Comparison of ENCODE assay signal across 9 mouse cellular contexts in genomic region chr4:150898716-150899365, GRCm38 (mm10). TPM values are rescaled to one million over a fixed set of nuclear protein-coding genes. Genes with fewer than 3 reads are reported as not detected.
DNase-seq lines count a peak whose midpoint lies in the region; ATAC-seq and TF ChIP-seq lines count a peak whose summit lies in the region.
"Had no signal": no experiment of that assay in that cellular context is flagged by ENCODE, and none has a peak within 500 bp of the region (broad histone marks: within the 10 kb centered on the region; RNA-seq: fewer than 3 reads in every experiment).

No protein-coding gene starts in this region.

- ATAC-seq in forebrain, embryonic 14.5 days, result peak; percentile 70
- no peak for ATAC-seq in forebrain, embryonic 13.5 days
- ATAC-seq in erythroid progenitor cell, adult 5-6 weeks (replicated peaks; ENCODE audit: low FRiP score, poor library complexity, severe bottlenecking), result peak; percentile 76
- peak; percentile 60; the same call in 1 of the 2 replicates for ATAC-seq in hindbrain, postnatal 0 days
- ATAC-seq in limb, embryonic 11.5 days (ENCODE audit: insufficient number of reproducible peaks, low FRiP score, low TSS enrichment, low read depth), result no peak

- peak; percentile 82 for DNase-seq in forebrain, embryonic 14.5 days (ENCODE audit: low spot score)
- DNase-seq in adrenal gland, postnatal 36 days, result peak; percentile 86 to 89
- peak; percentile 84 for DNase-seq in hindbrain, postnatal 0 days (ENCODE audit: low spot score)
- DNase-seq in limb, embryonic 11.5 days (ENCODE audit: low spot score), result peak; percentile 86
- DNase-seq in naive thymus-derived CD4-positive, alpha-beta T cell, adult 2 months (ENCODE audit: low read depth), result peak; percentile 87
- DNase-seq in spleen, postnatal 36 days (ENCODE audit: low spot score in 2 of 2), result peak; percentile 55 to 61

- 60% methylated on average over 13 of the region's 13 CpGs for WGBS in forebrain, embryonic 14.5 days
- 58% methylated on average over 13 of the region's 13 CpGs for WGBS in forebrain, embryonic 13.5 days
- WGBS in hindbrain, postnatal 0 days, result 55% methylated on average over 13 of the region's 13 CpGs
- 63% methylated on average over 13 of the region's 13 CpGs for WGBS in limb, embryonic 11.5 days

- H3K4me2 ChIP-seq in forebrain, embryonic 14.5 days (ENCODE audit: low read length), result no peak overlapping the region
- no peak overlapping the region for H3K4me2 ChIP-seq in forebrain, embryonic 13.5 days
- H3K4me2 ChIP-seq in hindbrain, postnatal 0 days (ENCODE audit: low read depth, low read length), result no peak overlapping the region
- H3K4me2 ChIP-seq in limb, embryonic 11.5 days (ENCODE audit: low read depth, severe bottlenecking), result no peak overlapping the region
- H3K4me2 ChIP-seq: limb, embryonic 12.5 days had no signal

- H3K4me1 ChIP-seq in forebrain, embryonic 14.5 days (ENCODE audit: control insufficient read depth, insufficient read depth, low read length), result no peaks in the 10 kb centered on the region
- no peaks in the 10 kb centered on the region for H3K4me1 ChIP-seq in forebrain, embryonic 13.5 days
- no peaks in the 10 kb centered on the region for H3K4me1 ChIP-seq in hindbrain, postnatal 0 days (ENCODE audit: insufficient read depth, low read length)
- no peaks in the 10 kb centered on the region for H3K4me1 ChIP-seq in limb, embryonic 11.5 days (ENCODE audit: control insufficient read depth, insufficient read depth, low read length)

- peaks cover 79% of the 10 kb centered on the region for H3K36me3 ChIP-seq in forebrain, embryonic 14.5 days (ENCODE audit: control insufficient read depth, insufficient read depth, low read length)
- peaks cover 83% of the 10 kb centered on the region for H3K36me3 ChIP-seq in forebrain, embryonic 13.5 days (ENCODE audit: poor library complexity, severe bottlenecking)
- peaks cover 46% of the 10 kb centered on the region; the same call in 1 of the 2 replicates for H3K36me3 ChIP-seq in hindbrain, postnatal 0 days (ENCODE audit: insufficient read depth, low read length)
- H3K36me3 ChIP-seq in limb, embryonic 11.5 days (ENCODE audit: control insufficient read depth, insufficient read depth, low read length), result peaks cover 47% of the 10 kb centered on the region

- no peak overlapping the region for H3K27ac ChIP-seq in forebrain, embryonic 14.5 days (ENCODE audit: low read depth, low read length)
- no peak overlapping the region for H3K27ac ChIP-seq in forebrain, embryonic 13.5 days
- H3K27ac ChIP-seq in hindbrain, postnatal 0 days, result no peak overlapping the region
- H3K27ac ChIP-seq in limb, embryonic 11.5 days (replicated peaks; ENCODE audit: low read depth, low read length), result no peak overlapping the region
- H3K27ac ChIP-seq: limb, embryonic 12.5 days had no signal

- H3K4me3 ChIP-seq in forebrain, embryonic 14.5 days (ENCODE audit: low read depth, low read length), result no peak overlapping the region
- H3K4me3 ChIP-seq in forebrain, embryonic 13.5 days, result no peak overlapping the region
- H3K4me3 ChIP-seq in hindbrain, postnatal 0 days (ENCODE audit: low read length), result no peak overlapping the region
- no peak overlapping the region for H3K4me3 ChIP-seq in limb, embryonic 11.5 days (ENCODE audit: low read depth, low read length)
- H3K4me3 ChIP-seq: limb, embryonic 12.5 days had no signal

- H3K27me3 ChIP-seq in forebrain, embryonic 14.5 days (replicated peaks; ENCODE audit: control insufficient read depth, insufficient read depth, low read length), result no peaks in the 10 kb centered on the region
- no peaks in the 10 kb centered on the region for H3K27me3 ChIP-seq in forebrain, embryonic 13.5 days
- H3K27me3 ChIP-seq in hindbrain, postnatal 0 days (ENCODE audit: insufficient read depth, low read length), result no peaks in the 10 kb centered on the region
- H3K27me3 ChIP-seq in limb, embryonic 11.5 days (ENCODE audit: control insufficient read depth, insufficient read depth, low read length), result no peaks in the 10 kb centered on the region
- H3K27me3 ChIP-seq: limb, embryonic 12.5 days had no signal

- H3K9me3 ChIP-seq in forebrain, embryonic 14.5 days (replicated peaks; ENCODE audit: control insufficient read depth, low read length), result no peaks in the 10 kb centered on the region
- H3K9me3 ChIP-seq in forebrain, embryonic 13.5 days (replicated peaks), result no peaks in the 10 kb centered on the region
- H3K9me3 ChIP-seq in hindbrain, postnatal 0 days (ENCODE audit: low read length), result no peaks in the 10 kb centered on the region
- H3K9me3 ChIP-seq in limb, embryonic 11.5 days (ENCODE audit: control insufficient read depth, low read length), result no peaks in the 10 kb centered on the region
- H3K9me3 ChIP-seq: limb, embryonic 12.5 days had no signal

- peak; percentile 95 for TF ChIP-seq CTCF in hindbrain, postnatal 0 days (IDR thresholded peaks at IDR 0.05; ENCODE audit: low read depth)

- no peak overlapping the region for H3K9ac ChIP-seq in forebrain, embryonic 14.5 days (ENCODE audit: low read length)
- H3K9ac ChIP-seq in forebrain, embryonic 13.5 days, result no peak overlapping the region
- no peak overlapping the region for H3K9ac ChIP-seq in hindbrain, postnatal 0 days (replicated peaks; ENCODE audit: low read length)
- no peak overlapping the region for H3K9ac ChIP-seq in limb, embryonic 11.5 days (ENCODE audit: low read length)

RNA-seq across cellular contexts. Expression of gene Park7, which starts 15.4 kb away (rescaled TPM):
- polyA plus RNA-seq in forebrain, embryonic 14.5 days (2014; fragmentation: Nextera tagmentation; extraction: Ambion mirVana), result 447 and 495 TPM in 2 replicates
- 414 and 420 TPM in 2 replicates for polyA plus RNA-seq in forebrain, embryonic 13.5 days (2015; fragmentation: Nextera tagmentation; extraction: Ambion mirVana)
- total RNA-seq in adrenal gland, postnatal 36 days (2021), result 100 to 1,000 TPM; 283 to 288 TPM
- 32.4 and 104 TPM in 2 replicates for total RNA-seq in erythroid progenitor cell, adult 5-6 weeks (2015; ENCODE audit: low replicate concordance)
- total RNA-seq in erythroid progenitor cell, adult 5-6 weeks (2017; ENCODE audit: low replicate concordance), result 61.9 and 62.5 TPM in 2 replicates
- 126 and 135 TPM in 2 replicates for total RNA-seq in hindbrain, postnatal 0 days (2014; rRNA removed)
- 449 and 470 TPM in 2 replicates for polyA plus RNA-seq in hindbrain, postnatal 0 days (2015; fragmentation: Nextera tagmentation; extraction: Ambion mirVana)
- 486 and 501 TPM in 2 replicates for polyA plus RNA-seq in limb, embryonic 11.5 days (2014; fragmentation: Nextera tagmentation; extraction: Ambion mirVana)

RNA-seq across cellular contexts. Expression of gene Tnfrsf9, which starts 15.5 kb away (rescaled TPM):
- polyA plus RNA-seq in forebrain, embryonic 14.5 days (2014; fragmentation: Nextera tagmentation; extraction: Ambion mirVana), result 0.11 TPM in 1 of 2 replicates, not detected in the other
- polyA plus RNA-seq in forebrain, embryonic 13.5 days (2015; fragmentation: Nextera tagmentation; extraction: Ambion mirVana), result 0.13 and 0.16 TPM in 2 replicates
- under 1 TPM in 1 of 2 experiments, not detected in 1; 0.50 TPM for total RNA-seq in adrenal gland, postnatal 36 days (2021)
- total RNA-seq in erythroid progenitor cell, adult 5-6 weeks (2015; ENCODE audit: low replicate concordance), result 6.7 TPM in 1 of 2 replicates, not detected in the other
- total RNA-seq in erythroid progenitor cell, adult 5-6 weeks (2017; ENCODE audit: low replicate concordance), result 1.3 TPM in 1 of 2 replicates, not detected in the other
- 0.52 and 2.4 TPM in 2 replicates for total RNA-seq in hindbrain, postnatal 0 days (2014; rRNA removed)
- 0.09 and 0.34 TPM in 2 replicates for polyA plus RNA-seq in hindbrain, postnatal 0 days (2015; fragmentation: Nextera tagmentation; extraction: Ambion mirVana)
- 0.69 and 0.72 TPM in 2 replicates for polyA plus RNA-seq in limb, embryonic 11.5 days (2014; fragmentation: Nextera tagmentation; extraction: Ambion mirVana)

RNA-seq across cellular contexts. Expression of gene Errfi1, which starts 45.1 kb away (rescaled TPM):
- 17.4 and 19.1 TPM in 2 replicates for polyA plus RNA-seq in forebrain, embryonic 14.5 days (2014; fragmentation: Nextera tagmentation; extraction: Ambion mirVana)
- polyA plus RNA-seq in forebrain, embryonic 13.5 days (2015; fragmentation: Nextera tagmentation; extraction: Ambion mirVana), result 13.7 TPM in 2 replicates
- total RNA-seq in adrenal gland, postnatal 36 days (2021), result 10 to 100 TPM; 42.6 to 82.9 TPM
- total RNA-seq in erythroid progenitor cell, adult 5-6 weeks (2015; ENCODE audit: low replicate concordance), result 1.1 and 2.9 TPM in 2 replicates
- 1.7 TPM in 1 of 2 replicates, not detected in the other for total RNA-seq in erythroid progenitor cell, adult 5-6 weeks (2017; ENCODE audit: low replicate concordance)
- total RNA-seq in hindbrain, postnatal 0 days (2014; rRNA removed), result 32.4 and 38.8 TPM in 2 replicates
- polyA plus RNA-seq in hindbrain, postnatal 0 days (2015; fragmentation: Nextera tagmentation; extraction: Ambion mirVana), result 22.2 and 23.2 TPM in 2 replicates
- 33.2 and 34.7 TPM in 2 replicates for polyA plus RNA-seq in limb, embryonic 11.5 days (2014; fragmentation: Nextera tagmentation; extraction: Ambion mirVana)

Comparison
In these comparisons a context has a peak if more than half of its experiments do, and no peak if none do; other contexts are left out.
1. ATAC-seq: peak in forebrain, embryonic 14.5 days (single experiment), erythroid progenitor cell, adult 5-6 weeks (single experiment) and hindbrain, postnatal 0 days (single experiment); none in forebrain, embryonic 13.5 days (single experiment) and limb, embryonic 11.5 days (single experiment).
2. Peak in every context shown above with its lines, with median percentiles within 50 percentile points of each other: DNase-seq.